Mouse (Mus musculus) limb, embryonic 14.5 days (tissue): ENCODE data around the gene Fry. TPM values are rescaled to one million over a fixed set of nuclear protein-coding genes. Genes with fewer than 3 reads are reported as not detected.
A peak's percentile ranks its signal among the peaks of the same experiment; 100 is the strongest.

Source experiments
- ATAC-seq: fragments of 200-750 bp; cut with Nextera tagmentation; 2 replicates; pipeline ENCODE4 v1.8.0; 2017; ENCODE audit warnings: low read depth, moderate number of reproducible peaks, moderate TSS enrichment; ENCODE audit not compliant: low FRiP score
- DNase-seq: peaks from one replicate; pipeline ENCODE4 v3.0.0-alpha.2; 2015; ENCODE audit warnings: low spot score
- H3K27ac ChIP-seq: fragments of 300-500 bp; sonication (generic); replicated peaks from 2 replicates; pipeline ENCODE4 v1.5.1; 2014; ENCODE audit warnings: low read depth, mild to moderate bottlenecking, low read length, moderate library complexity, mixed read lengths
- H3K27me3 ChIP-seq: fragments of 300-500 bp; sonication (generic); 2 replicates; pipeline ENCODE4 v1.6.1; 2014; ENCODE audit warnings: low read length, mixed read lengths; ENCODE audit not compliant: control insufficient read depth, insufficient read depth
- H3K36me3 ChIP-seq: fragments of 300-500 bp; sonication (generic); 2 replicates; pipeline ENCODE4 v1.6.1; 2014; ENCODE audit warnings: mild to moderate bottlenecking, low read length, moderate library complexity, mixed read lengths; ENCODE audit not compliant: control insufficient read depth, insufficient read depth
- H3K4me1 ChIP-seq: fragments of 300-500 bp; sonication (generic); 2 replicates; pipeline ENCODE4 v1.6.1; 2014; ENCODE audit warnings: antibody characterized with exemption, low read length, mixed read lengths; ENCODE audit not compliant: control insufficient read depth, insufficient read depth
- H3K4me2 ChIP-seq: fragments of 300-500 bp; sonication (generic); replicated peaks from 2 replicates; pipeline ENCODE4 v1.6.1; 2014; ENCODE audit warnings: low read depth, mild to moderate bottlenecking, low read length, moderate library complexity; ENCODE audit not compliant: severe bottlenecking
- H3K4me3 ChIP-seq: fragments of 300-500 bp; sonication (generic); replicated peaks from 2 replicates; pipeline ENCODE4 v1.5.1; 2014; ENCODE audit warnings: low read length
- H3K9ac ChIP-seq: fragments of 300-500 bp; sonication (generic); 2 replicates; pipeline ENCODE4 v1.6.1; 2014; ENCODE audit warnings: mild to moderate bottlenecking, low read depth, low read length, moderate library complexity; ENCODE audit not compliant: severe bottlenecking
- H3K9me3 ChIP-seq: fragments of 300-500 bp; sonication (generic); 2 replicates; pipeline ENCODE4 v1.6.1; 2016; ENCODE audit warnings: low read length; ENCODE audit not compliant: control insufficient read depth
- POLR2A ChIP-seq: fragments of 200-500 bp; IDR thresholded peaks from 2 replicates; pipeline ENCODE4 v1.8.0; 2012; ENCODE audit warnings: inconsistent platforms, mild to moderate bottlenecking, moderate library complexity, borderline replicate concordance; ENCODE audit not compliant: insufficient read depth, insufficient read length; ENCODE audit errors: extremely low read depth
- WGBS: fragments of 180-500 bp; shearing (Covaris S2); extraction: QIAGEN DNeasy Blood & Tissue Kit; methylation state at CpG from one replicate; pipeline ENCODE4 v1.1.7; 2014; 5-methylcytosine and 5-hydroxymethylcytosine counted together
- polyA plus RNA-seq, 2 experiments: library from polyadenylated mRNA; depleted of rRNA in 1 of 2; stranded (reverse) in 1 of 2; unstranded in 1 of 2; fragments of >200 nt; fragmentation: Nextera tagmentation in 1 of 2; extraction: Ambion mirVana in 1 of 2; gene quantifications; 2 replicates each; pipeline versions ENCODE4 v1.2.1 to v1.2.3; 2012 to 2014

The Fry gene
- polyA plus RNA-seq, 2 experiments = 10.0 to 13.5 TPM

DNA sequence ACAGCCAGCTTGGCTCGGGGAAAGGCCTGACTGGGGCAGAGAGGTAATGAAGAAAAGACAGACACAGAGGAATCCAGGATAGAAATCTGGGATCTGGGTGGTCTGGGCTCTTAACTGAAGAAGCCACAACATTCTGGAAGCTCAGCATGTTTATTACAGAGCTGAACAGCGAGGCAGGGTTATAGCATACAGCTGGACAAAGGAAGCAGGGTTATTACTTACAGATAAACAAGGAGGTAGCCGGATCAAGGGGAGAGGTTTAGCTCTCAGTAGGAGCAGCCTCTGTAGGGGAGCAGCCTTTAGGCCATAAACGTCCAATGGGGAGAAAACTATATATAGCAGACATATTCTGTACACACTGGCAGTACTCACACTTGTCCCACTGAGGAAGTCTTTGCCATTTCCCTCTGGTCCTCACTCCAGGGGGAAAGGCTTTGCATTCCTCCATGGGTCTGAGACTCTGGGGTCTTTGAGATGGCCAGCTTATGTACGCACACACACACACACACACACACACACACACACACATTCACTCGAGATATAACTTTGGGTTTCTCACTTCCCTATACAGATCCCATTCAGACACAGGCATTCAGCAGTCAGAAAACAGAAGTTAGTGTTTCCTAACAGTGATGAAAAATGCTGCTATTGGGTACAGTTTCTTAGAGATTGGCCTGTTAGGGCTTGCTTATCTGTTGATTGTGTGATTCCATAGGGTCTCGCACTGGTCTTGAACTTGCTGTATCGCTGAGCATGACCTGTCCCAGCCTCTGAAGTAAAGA lies 256.5 kb downstream of the Fry start:
- H3K36me3 ChIP-seq = 0 out of 2 replicates have a peak, but pooled peaks cover under 1% of the 10 kb centered on the region
- WGBS = 60% methylated on average over 8 of the region's 8 CpGs
- no peak for DNase-seq
- H3K4me2 ChIP-seq = no peak overlapping the region
- H3K27me3 ChIP-seq = no peaks in the 10 kb centered on the region
- H3K9me3 ChIP-seq = no peaks in the 10 kb centered on the region
- no peak overlapping the region for H3K4me3 ChIP-seq
- no peaks in the 10 kb centered on the region for H3K4me1 ChIP-seq
- TF ChIP-seq POLR2A = no peak
- no peak overlapping the region for H3K27ac ChIP-seq
- no peak for ATAC-seq
- H3K9ac ChIP-seq = no peak overlapping the region

DNA sequence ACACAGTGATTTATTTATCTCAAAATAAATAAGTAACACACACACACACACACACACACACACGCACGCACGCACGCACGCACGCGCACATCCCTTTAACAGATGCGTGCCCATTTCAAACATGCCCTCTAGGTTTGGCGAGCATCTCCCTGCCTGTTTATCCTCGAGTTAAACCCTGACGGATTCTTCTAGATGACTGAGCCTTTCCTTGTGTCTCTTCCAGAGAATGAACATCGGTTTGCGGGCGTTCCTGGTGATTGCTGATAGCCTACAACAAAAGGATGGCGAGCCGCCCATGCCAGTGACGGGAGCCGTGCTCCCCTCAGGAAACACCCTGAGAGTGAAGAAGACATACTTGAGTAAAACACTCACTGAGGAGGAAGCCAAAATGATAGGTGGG lies 260.1 kb downstream of the Fry start:
- H3K4me2 ChIP-seq = no peak overlapping the region
- H3K36me3 ChIP-seq = 0 out of 2 replicates have a peak, but pooled peaks cover 3% of the 10 kb centered on the region
- no peaks in the 10 kb centered on the region for H3K9me3 ChIP-seq
- no peaks in the 10 kb centered on the region for H3K27me3 ChIP-seq
- H3K27ac ChIP-seq = no peak overlapping the region
- H3K9ac ChIP-seq = no peak overlapping the region
- ATAC-seq (no peak), DNase-seq (no peak)
- no peaks in the 10 kb centered on the region for H3K4me1 ChIP-seq
- H3K4me3 ChIP-seq = no peak overlapping the region
- 89% methylated on average over 18 of the region's 18 CpGs for WGBS
- TF ChIP-seq POLR2A = no peak

DNA sequence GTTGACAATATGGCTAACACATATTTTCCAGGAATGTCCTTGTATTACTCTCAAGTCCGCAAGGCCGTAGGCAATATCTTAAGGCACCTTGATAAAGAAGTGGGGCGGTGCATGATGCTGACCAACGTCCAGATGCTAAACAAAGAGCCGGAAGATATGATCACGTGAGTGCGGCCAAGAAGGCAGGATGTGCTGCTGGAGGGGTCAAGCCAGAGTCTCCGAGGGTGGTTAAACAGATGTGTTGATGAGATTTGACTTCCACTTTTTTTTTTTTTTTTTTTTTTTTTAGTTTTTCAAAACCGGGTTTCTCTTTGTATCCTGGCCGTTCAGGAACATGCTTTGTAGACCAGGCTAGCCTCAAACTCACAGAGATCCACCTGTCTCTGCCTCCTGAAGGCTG lies 262.3 kb downstream of the Fry start:
- Histone ChIP-seq H3K27ac (no peak overlapping the region), H3K36me3 (0 out of 2 replicates have a peak, but pooled peaks cover 3% of the 10 kb centered on the region), H3K9ac (no peak overlapping the region), H3K4me3 (no peak overlapping the region), H3K27me3 (no peaks in the 10 kb centered on the region), H3K4me1 (peaks cover 4% of the 10 kb centered on the region; the same call in 1 of the 2 replicates), H3K4me2 (no peak overlapping the region), H3K9me3 (no peaks in the 10 kb centered on the region)
- no peak for TF ChIP-seq POLR2A
- WGBS = 91% methylated on average over 10 of the region's 10 CpGs
- ATAC-seq (no peak), DNase-seq (no peak)

DNA sequence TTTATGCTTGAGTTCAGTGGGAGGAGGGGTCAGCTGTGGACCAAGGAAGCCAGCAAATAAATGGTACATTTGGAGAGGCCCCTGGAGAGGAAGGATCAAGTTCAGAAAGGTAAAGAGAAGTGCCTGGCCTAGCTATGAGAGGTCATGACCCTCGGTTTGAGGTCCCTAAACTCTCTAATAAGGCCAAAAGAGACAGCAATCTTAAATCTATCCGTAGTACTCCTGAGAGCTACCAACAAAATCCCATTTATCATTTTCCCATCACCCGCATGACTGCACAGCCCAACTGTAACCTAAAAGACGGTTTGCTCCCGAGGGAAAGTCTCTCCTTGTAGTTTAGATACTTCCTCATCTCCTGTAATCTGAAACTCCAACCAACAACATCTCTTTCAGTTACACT lies 264.0 kb downstream of the Fry start:
- 55% methylated on average over 5 of the region's 5 CpGs for WGBS
- Histone ChIP-seq H3K4me1 (peaks cover 4% of the 10 kb centered on the region; the same call in 1 of the 2 replicates), H3K9ac (no peak overlapping the region), H3K4me3 (no peak overlapping the region), H3K36me3 (peaks cover 6% of the 10 kb centered on the region; the same call in 1 of the 2 replicates), H3K9me3 (no peaks in the 10 kb centered on the region), H3K4me2 (no peak overlapping the region), H3K27ac (no peak overlapping the region), H3K27me3 (no peaks in the 10 kb centered on the region)
- ATAC-seq (no peak), DNase-seq (no peak)
- TF ChIP-seq POLR2A = no peak

DNA sequence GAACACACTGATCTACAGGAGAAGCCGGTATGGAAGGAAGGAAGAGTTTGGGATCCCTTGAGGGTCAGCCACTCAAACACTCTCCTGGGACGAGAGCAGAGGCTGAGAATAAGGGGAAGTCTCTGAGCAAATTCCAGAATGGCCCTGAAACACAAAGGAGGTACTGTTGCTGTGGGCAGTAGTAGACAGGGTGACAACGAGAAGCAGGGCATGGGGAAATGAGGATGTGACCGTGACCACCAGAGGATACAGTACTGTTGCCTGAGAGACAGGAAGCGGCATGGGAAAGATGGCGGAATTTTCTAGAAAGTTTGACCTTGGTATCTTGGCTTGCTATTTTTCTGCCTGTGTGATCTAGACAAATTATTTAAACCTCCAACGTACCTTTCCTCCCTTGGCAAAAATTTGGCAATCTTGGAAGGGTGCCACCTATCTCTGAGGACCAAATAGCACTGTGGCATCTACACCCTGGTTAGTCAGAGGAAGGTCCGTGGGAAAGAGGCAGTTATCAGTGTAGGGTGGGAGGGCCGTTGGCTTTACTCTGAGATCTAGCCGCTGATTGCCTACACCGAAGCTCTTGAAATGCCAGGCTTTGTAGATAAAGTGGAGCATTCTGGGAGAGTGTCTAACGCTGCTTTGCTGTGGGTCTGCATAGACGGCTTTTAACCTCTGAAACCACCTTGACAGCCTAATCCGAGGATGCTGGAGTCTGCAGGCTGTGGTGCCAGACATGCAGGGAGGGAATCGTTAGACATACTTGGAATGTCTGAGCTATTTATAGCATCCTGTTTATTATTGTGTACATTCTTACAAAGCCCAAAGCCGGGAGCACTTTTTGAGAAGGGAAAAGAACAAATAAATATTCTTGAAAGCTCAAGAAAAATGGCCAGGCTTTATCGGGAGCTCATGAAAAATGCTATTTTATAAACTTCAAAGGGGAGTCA lies 266.1 kb downstream of the Fry start:
- H3K27me3 ChIP-seq = no peaks in the 10 kb centered on the region
- DNase-seq = no peak
- no peak overlapping the region for H3K4me3 ChIP-seq
- H3K9me3 ChIP-seq = no peaks in the 10 kb centered on the region
- no peak for TF ChIP-seq POLR2A
- H3K27ac ChIP-seq = no peak overlapping the region
- no peak overlapping the region for H3K9ac ChIP-seq
- WGBS = 48% methylated on average over 17 of the region's 17 CpGs
- peaks cover 10% of the 10 kb centered on the region; the same call in 1 of the 2 replicates for H3K36me3 ChIP-seq
- ATAC-seq = peak; percentile 15; the same call in 1 of the 2 replicates
- H3K4me1 ChIP-seq = peaks cover 4% of the 10 kb centered on the region; the same call in 1 of the 2 replicates
- no peak overlapping the region for H3K4me2 ChIP-seq
